Mouse (Mus musculus): ENCODE results near the gene 1700034I23Rik.
"Not testable (repeated sequence)": the region's sequence is repeated elsewhere in the genome, so short reads cannot be mapped to it uniquely, and the experiment has no call there.

Gene 1700034I23Rik

DNA sequence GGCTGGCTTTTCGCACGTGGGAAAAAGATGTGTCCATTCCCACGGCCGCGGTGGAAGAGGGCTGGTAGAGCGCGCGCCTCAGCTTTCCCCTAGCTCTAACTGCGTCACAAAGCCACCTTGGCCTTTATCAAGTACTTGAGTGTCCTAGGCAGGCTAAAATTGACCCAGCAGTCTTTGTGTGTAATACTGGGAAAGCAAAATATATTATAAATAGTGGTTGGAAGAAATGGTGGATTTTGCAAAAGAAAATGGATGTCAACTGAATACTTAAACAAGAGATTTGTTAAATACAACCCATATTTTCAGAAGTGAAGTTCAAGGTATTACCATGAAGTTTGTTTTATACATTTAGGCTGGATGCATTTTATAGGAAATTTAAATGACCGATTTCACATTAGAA lies at the start of gene 1700034I23Rik:
TSS of gene 1700034I23Rik (minus strand) at position 101 of the 400 bp plus-strand sequence.
- not testable (repeated sequence) for DNase-seq

DNA sequence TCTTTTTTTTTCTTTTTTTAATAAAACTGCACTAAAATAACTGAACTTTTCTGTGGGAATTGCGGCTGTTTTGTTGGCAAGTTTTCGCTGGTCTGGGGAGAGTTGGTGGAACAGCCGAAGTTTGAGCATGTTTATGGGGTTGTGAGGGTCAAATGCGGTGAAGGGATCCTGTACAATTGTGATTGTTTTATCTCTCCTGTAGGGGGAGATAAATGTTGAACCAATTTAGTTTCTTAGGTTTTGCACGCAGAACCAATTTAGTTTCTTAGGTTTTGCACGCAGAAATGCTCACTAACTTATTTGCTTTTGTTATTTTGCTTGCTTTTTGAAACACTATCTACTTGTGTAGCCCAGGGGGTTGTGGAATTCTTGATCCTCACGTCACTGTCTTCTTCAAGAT lies 49.0 kb upstream of the 1700034I23Rik start:
- peak in 1 of 2 experiments; percentile 8 for DNase-seq

DNA sequence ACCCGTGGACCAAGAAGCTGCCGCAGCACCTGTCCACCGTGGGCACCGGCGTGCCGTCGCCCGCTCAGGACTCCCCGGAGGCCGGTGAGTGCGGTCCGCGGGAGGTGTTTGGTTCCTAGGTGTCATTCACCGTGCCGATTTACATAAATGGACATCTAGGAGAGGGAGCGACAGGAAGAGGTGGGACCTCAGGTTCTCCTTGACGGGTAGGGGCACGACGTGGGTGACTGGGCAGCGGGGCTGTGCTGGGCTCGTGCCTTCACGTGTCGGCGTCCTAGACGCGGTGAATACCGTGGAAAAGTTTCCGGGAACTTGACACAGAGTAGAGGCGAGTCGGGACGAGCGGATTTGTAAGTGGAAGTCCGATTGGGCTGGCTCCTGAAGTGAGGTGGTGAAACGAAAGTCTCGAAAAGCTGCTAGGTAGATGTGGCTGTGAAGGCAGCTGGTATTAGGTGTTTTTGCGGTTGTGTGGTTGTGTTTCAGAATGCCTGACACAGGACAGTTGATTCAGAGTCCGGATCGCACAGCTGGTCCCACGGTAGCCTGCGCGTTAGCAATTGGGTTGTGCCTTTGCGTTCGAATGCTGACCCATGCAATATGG lies 48.4 kb upstream of the 1700034I23Rik start:
- DNase-seq, result peak; percentile 76

DNA sequence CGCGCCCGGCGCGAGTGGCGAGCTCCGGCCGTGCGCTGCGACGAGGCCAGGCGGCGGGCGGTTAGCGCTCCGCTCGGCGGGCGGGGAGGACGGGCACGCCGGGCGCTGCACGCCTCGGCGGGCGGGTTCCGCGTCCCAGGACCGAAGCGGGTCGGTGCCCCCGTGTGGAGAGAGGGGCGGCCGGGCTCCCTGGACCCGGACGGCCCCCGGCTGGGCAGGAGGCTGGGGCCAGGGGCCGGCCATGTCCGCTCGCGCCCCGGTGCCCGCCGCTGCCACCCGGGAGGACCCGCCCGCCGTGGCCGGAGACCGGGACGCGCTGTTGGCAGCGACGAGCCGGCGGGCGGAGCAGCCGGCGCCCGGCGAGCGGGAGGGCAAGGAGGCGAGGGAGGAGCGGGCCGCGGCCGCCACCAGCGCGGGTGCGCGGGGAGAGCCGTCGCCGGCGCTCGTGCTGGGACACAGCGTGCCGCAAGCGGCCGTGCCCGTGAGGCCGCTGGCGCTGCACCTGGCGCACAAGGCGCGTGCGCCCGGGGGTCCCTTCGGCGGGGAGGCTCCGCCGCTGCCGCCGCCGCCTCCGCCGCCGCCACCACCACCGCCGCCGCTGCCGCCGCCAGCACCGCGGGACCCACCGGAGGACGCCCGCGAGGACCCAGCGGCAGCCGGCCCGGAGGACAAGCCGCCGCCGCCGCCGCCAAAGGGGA lies 47.7 kb upstream of the 1700034I23Rik start:
- DNase-seq, result peak; percentile 30 to 32

DNA sequence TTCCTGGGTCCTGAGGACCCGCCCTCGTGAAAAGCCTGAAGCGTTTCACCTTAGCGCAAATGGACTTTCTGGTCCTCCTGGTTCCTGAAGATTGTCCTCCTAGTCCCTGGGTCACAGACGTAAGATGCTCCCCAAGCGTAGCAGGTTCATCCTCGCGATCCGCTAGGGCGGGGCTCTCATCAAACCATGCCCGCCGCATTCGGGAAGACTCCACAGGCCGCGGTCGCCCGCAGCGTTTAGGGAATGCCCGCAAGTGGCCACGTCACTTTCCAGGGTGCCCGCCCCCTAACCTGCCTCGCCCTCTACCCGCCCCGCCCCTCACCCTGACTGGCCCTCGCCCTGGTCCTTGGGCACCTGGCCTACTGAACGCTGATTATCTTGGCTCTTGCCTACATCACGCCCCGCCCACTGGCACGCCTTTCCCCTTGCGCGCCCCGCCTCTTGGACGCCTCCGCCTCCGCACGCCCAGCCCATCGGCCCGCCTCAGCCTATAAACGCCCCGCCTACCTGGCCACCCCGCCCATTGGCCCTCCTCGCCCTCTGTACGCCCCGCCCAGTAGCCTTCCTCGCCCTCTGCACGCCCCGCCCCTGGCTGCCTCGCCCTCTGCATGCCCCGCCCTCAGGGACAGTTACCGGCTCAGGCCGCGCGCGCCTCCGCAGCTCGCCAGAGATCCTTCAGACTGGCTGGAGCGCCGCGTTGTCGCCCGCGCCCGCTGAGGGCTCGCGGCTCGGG lies 47.0 kb upstream of the 1700034I23Rik start, which contains the start of gene Larp1b:
TSS of gene Larp1b (plus strand) at position 659 of the 733 bp plus-strand sequence.
- peak; percentile 99 to 100 for DNase-seq

DNA sequence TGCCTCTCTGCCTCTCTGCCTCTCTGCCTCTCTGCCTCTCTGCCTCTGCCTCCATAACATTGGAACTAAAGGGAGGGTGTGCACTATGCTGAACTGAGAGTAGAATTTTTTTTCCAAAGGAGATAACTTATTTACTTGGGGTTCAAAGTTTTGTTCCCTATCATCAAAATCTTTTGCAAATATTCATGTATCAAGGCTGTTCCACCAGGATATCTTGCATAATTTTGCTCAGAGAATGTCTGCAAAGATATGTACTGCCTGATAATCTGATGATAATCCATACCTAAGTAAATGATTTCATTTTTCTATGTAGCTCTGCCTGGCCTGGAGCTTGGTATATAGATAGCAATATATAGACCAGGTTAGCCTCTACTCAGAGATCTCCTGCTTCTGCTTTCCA lies 36.7 kb upstream of the 1700034I23Rik start:
- DNase-seq, result no peak

DNA sequence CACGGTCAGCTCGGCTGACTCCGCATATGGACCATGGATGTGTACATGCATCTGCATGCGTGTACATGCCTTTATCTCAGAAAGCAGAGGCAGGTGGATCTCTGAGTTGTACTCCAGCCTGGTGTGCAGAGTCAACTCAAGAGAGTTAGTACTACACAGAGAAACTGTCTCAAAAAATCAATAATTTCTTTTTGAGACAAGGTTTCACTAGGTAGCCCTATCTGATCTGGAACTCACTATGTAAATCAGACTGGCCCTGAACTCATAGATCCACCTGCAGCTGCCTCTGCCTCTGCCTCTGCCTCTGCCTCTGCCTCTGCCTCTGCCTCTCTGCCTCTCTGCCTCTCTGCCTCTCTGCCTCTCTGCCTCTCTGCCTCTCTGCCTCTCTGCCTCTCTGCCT lies 36.2 kb upstream of the 1700034I23Rik start:
- no peak for DNase-seq

DNA sequence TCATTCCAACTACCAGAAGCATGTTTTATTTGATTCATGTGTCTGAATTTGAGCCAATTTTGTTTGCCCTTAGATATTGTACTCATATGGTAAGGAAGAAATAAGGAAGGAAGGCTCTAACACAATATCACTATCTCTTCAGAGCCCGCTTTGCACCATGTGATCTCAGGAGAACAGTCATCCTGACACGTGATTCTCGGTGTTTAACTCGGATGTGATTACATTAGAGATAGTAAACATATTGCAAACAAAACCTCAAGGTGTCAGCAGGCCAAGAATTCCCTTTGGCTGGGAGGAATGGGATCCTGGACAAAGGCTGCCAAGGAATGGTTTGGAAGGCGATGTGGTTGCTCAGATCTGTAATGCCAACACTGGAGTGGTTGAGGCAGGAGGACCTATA lies 35.8 kb upstream of the 1700034I23Rik start:
- no peak for DNase-seq

DNA sequence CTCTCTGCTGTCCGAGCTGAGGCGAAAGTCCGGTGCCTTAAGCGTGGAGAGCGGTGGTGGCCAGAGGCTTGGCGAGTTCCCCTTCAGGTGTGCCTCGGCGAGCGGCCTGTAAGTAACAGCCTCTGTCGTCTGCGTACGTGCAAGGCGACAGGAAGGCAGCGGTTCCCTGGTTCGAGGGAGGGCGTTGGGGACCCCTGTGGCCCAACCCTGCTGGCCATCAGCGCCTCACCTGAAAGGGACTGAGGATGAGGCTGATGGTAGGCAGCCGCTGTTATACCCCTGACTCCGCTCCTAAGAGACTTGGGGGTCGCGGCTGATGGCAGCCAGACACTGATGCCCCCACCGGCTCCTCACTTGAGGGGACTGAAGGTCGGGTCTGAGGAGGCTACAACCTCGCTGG lies 8.0 kb downstream of the 1700034I23Rik start:
- DNase-seq, result peak in 1 of 2 experiments; percentile 12

DNA sequence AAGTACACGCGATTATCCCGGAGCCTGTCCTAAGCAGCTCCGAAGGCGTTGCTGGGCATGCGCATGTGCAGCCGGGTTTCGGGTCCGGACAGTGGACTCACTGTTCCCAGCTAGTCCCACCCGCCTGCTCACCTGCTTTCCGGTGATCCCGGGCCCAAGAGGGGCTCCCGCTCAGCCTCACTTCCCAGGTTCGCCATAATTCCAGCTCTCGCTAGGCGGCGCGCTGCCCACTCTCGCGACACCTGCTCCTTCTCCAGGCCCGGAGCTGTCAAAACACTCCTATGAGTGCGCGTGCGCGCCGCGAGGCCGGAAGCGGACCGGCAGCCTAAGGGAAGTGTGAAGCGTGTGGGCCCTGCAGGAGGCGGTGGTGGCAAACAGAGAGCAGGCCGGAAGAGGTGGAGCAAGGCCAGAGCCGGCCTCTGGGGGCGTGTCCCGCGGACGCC lies 8.5 kb downstream of the 1700034I23Rik start:
- DNase-seq, result peak; percentile 99

DNA sequence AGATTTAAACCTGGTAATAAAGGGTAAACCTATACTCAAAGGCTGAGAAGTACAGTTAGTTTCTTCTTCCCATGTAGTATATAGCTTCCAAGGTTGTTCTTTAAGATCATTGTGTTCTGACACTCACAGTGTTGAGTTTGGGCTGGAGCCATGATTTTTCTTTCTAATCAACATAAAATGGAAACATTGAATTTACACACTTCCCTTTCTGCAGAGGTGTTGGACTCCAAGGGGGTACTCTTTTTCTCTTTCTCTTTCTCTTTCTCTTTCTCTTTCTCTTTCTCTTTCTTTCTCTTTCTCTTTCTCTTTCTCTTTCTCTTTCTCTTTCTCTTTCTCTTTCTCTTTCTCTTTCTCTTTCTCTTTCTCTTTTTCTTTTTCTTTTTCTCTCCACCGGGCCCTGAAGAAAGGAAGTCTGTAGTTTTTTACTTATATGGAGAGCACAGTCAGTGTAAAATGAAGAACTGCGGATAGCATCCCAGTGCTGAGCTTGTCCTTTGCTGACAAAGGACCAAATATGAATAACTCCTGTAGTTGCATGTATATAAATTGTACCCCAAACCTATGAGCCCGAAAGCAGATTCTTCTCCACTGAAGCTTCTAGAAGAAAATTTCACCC lies 49.1 kb downstream of the 1700034I23Rik start:
- DNase-seq, result not testable (repeated sequence)

All from lung, adult 18-20 months (tissue).